Mouse (Mus musculus) lung, embryonic 14.5 days (tissue): ENCODE measurements around the gene Pradc1. TPM values are rescaled to one million over a fixed set of nuclear protein-coding genes. Genes with fewer than 3 reads are reported as not detected.

Experiments
- ATAC-seq: fragments of 200-750 bp; cut with Nextera tagmentation; 2 replicates; pipeline ENCODE4 v1.8.0; 2017; ENCODE audit warnings: mild to moderate bottlenecking, moderate TSS enrichment, moderate library complexity; ENCODE audit not compliant: insufficient read depth
- DNase-seq: peaks from one replicate; pipeline ENCODE4 v3.0.0-alpha.2; 2015
- H3K27ac ChIP-seq: fragments of 300-500 bp; sonication (generic); 2 replicates; pipeline ENCODE4 v1.5.1; 2014; ENCODE audit warnings: low read depth, mild to moderate bottlenecking, moderate library complexity
- H3K27me3 ChIP-seq: fragments of 300-500 bp; sonication (generic); 2 replicates; pipeline ENCODE4 v1.6.1; 2014; ENCODE audit warnings: low read length, control low read depth; ENCODE audit not compliant: insufficient read depth
- H3K36me3 ChIP-seq: fragments of 300-500 bp; sonication (generic); 2 replicates; pipeline ENCODE4 v1.6.1; 2014; ENCODE audit warnings: control low read depth; ENCODE audit not compliant: insufficient read depth
- H3K4me1 ChIP-seq: fragments of 300-500 bp; sonication (generic); 2 replicates; pipeline ENCODE4 v1.6.1; 2014; ENCODE audit warnings: antibody characterized with exemption, control low read depth; ENCODE audit not compliant: insufficient read depth
- H3K4me2 ChIP-seq: fragments of 300-500 bp; sonication (generic); 2 replicates; pipeline ENCODE4 v1.6.1; 2014; ENCODE audit warnings: mild to moderate bottlenecking
- H3K4me3 ChIP-seq: fragments of 300-500 bp; sonication (generic); 2 replicates; pipeline ENCODE4 v1.5.1; 2014; ENCODE audit warnings: low read depth, low read length
- H3K9ac ChIP-seq: fragments of 300-500 bp; sonication (generic); 2 replicates; pipeline ENCODE4 v1.6.1; 2014
- H3K9me3 ChIP-seq: fragments of 300-500 bp; sonication (generic); 2 replicates; pipeline ENCODE4 v1.6.1; 2016; ENCODE audit warnings: low read depth, low read length, control low read depth
- CTCF ChIP-seq: IDR thresholded peaks from 2 replicates; pipeline ENCODE4 v1.5.1; 2016; ENCODE audit warnings: antibody characterized with exemption, low read depth
- WGBS: fragments of 180-500 bp; shearing (Covaris S2); extraction: QIAGEN DNeasy Blood & Tissue Kit; methylation state at CpG from one replicate; pipeline ENCODE4 v1.1.7; 2014; 5-methylcytosine and 5-hydroxymethylcytosine counted together
- polyA plus RNA-seq: library from polyadenylated mRNA; unstranded; fragments of >200 nt; fragmentation: Nextera tagmentation; extraction: Ambion mirVana; gene quantifications from 2 replicates; pipeline ENCODE4 v1.2.1, GENCODE M21; 2014

Pradc1 gene
- polyA plus RNA-seq, 1 experiment from 2014 or later: 27.3 TPM

GRCm38 (mm10) chr6:85475581-85475980, 23.8 kb upstream of the Pradc1 start:
- Histone ChIP-seq H3K27me3 (peaks cover 11% of the 10 kb centered on the region; the same call in 1 of the 2 replicates), H3K4me3 (no peak overlapping the region), H3K9ac (no peak overlapping the region), H3K4me1 (no peaks in the 10 kb centered on the region), H3K27ac (no peak overlapping the region), H3K36me3 (no peaks in the 10 kb centered on the region), H3K4me2 (no peak overlapping the region), H3K9me3 (no peaks in the 10 kb centered on the region)
- no peak for DNase-seq
- TF ChIP-seq CTCF: no peak
- ATAC-seq: no peak
- WGBS: 79% methylated on average over 3 of the region's 3 CpGs

GRCm38 (mm10) chr6:85472542-85472941, 20.8 kb upstream of the Pradc1 start:
- H3K4me3 ChIP-seq: no peak overlapping the region
- no peak overlapping the region for H3K4me2 ChIP-seq
- H3K36me3 ChIP-seq: peaks cover 25% of the 10 kb centered on the region
- no peak overlapping the region for H3K9ac ChIP-seq
- 0 out of 2 replicates have a peak, but pooled peaks cover under 1% of the 10 kb centered on the region for H3K27me3 ChIP-seq
- DNase-seq: no peak
- H3K9me3 ChIP-seq: no peaks in the 10 kb centered on the region
- H3K27ac ChIP-seq: no peak overlapping the region
- TF ChIP-seq CTCF: no peak
- H3K4me1 ChIP-seq: no peaks in the 10 kb centered on the region
- WGBS: 48% methylated on average over 5 of the region's 5 CpGs
- no peak for ATAC-seq

GRCm38 (mm10) chr6:85471962-85472361, 20.2 kb upstream of the Pradc1 start:
- ATAC-seq: no peak

GRCm38 (mm10) chr6:85469660-85470430, 18.1 kb upstream of the Pradc1 start:
- ATAC-seq: peak; percentile 38; the same call in 1 of the 2 replicates
- Histone ChIP-seq H3K9ac (no peak overlapping the region), H3K36me3 (peaks cover 52% of the 10 kb centered on the region), H3K27ac (no peak overlapping the region), H3K9me3 (no peaks in the 10 kb centered on the region), H3K4me3 (no peak overlapping the region), H3K4me2 (no peak overlapping the region), H3K27me3 (no peaks in the 10 kb centered on the region), H3K4me1 (no peaks in the 10 kb centered on the region)
- WGBS: 60% methylated on average over 5 of the region's 5 CpGs
- no peak for DNase-seq
- TF ChIP-seq CTCF: no peak

More at GRCm38 (mm10) chr6:85471962-85472361, 20.2 kb upstream of the Pradc1 start:
- Histone ChIP-seq H3K27me3 (no peaks in the 10 kb centered on the region), H3K9me3 (no peaks in the 10 kb centered on the region), H3K4me2 (no peak overlapping the region), H3K4me3 (no peak overlapping the region), H3K9ac (no peak overlapping the region), H3K36me3 (peaks cover 31% of the 10 kb centered on the region), H3K4me1 (no peaks in the 10 kb centered on the region), H3K27ac (no peak overlapping the region)
- no peak for TF ChIP-seq CTCF
- WGBS: 50% methylated on average over 8 of the region's 8 CpGs
- peak; percentile 41 for DNase-seq

- Histone ChIP-seq H3K4me3 (no peak overlapping the region), H3K27me3 (no peaks in the 10 kb centered on the region), H3K27ac (no peak overlapping the region), H3K9me3 (no peaks in the 10 kb centered on the region), H3K36me3 (peaks cover 96% of the 10 kb centered on the region), H3K4me1 (no peaks in the 10 kb centered on the region), H3K4me2 (no peak overlapping the region), H3K9ac (no peak overlapping the region)
- ATAC-seq (no peak), DNase-seq (peak; percentile 27)
- peak; percentile 30; the same call in 1 of the 2 replicates for TF ChIP-seq CTCF
Observed at GRCm38 (mm10) chr6:85465381-85465780, 13.6 kb upstream of the Pradc1 start.

- no peak for TF ChIP-seq CTCF
- Histone ChIP-seq H3K36me3 (peaks cover 58% of the 10 kb centered on the region), H3K27ac (no peak overlapping the region), H3K9ac (no peak overlapping the region), H3K9me3 (no peaks in the 10 kb centered on the region), H3K4me1 (no peaks in the 10 kb centered on the region), H3K27me3 (no peaks in the 10 kb centered on the region), H3K4me3 (no peak overlapping the region), H3K4me2 (no peak overlapping the region)
- WGBS: 88% methylated on average over 2 of the region's 2 CpGs
- no peak for DNase-seq
- no peak for ATAC-seq
Observed at GRCm38 (mm10) chr6:85459621-85460020, 7.9 kb upstream of the Pradc1 start.

- 7% methylated on average over 7 of the region's 7 CpGs for WGBS
Observed at GRCm38 (mm10) chr6:85452816-85453215, 1.0 kb upstream of the Pradc1 start.

More at GRCm38 (mm10) chr6:85452816-85453215, 1.0 kb upstream of the Pradc1 start:
- H3K4me2 ChIP-seq: peak overlapping the region; percentile 92
- H3K4me3 ChIP-seq: peak overlapping the region; percentile 75
- peaks cover 11% of the 10 kb centered on the region; the same call in 1 of the 2 replicates for H3K4me1 ChIP-seq
- no peaks in the 10 kb centered on the region for H3K9me3 ChIP-seq
- no peak for TF ChIP-seq CTCF
- H3K36me3 ChIP-seq: 0 out of 2 replicates have a peak, but pooled peaks cover 3% of the 10 kb centered on the region
- peak overlapping the region; percentile 96 for H3K9ac ChIP-seq
- no peak overlapping the region; the same call in 1 of the 2 replicates for H3K27ac ChIP-seq
- ATAC-seq (no peak), DNase-seq (no peak)
- no peaks in the 10 kb centered on the region for H3K27me3 ChIP-seq
